Mouse (Mus musculus) liver, embryonic 15.5 days (tissue): ENCODE measurements at regions not wholly inside any gene's neighbourhood (a gene's known extent, or its start where the extent isn't known, plus 50 kb on each side); places are given as distances from the start of the nearest gene placed in this dataset.

ENCODE experiments used
- ATAC-seq: fragments of 200-750 bp; cut with Nextera tagmentation; 2 replicates; pipeline ENCODE4 v1.8.0; 2017; ENCODE audit warnings: moderate number of reproducible peaks, mild to moderate bottlenecking, moderate library complexity; ENCODE audit not compliant: insufficient read depth
- H3K27ac ChIP-seq: fragments of 300-500 bp; sonication (generic); replicated peaks from 2 replicates; pipeline ENCODE4 v1.5.1; 2015; ENCODE audit warnings: mild to moderate bottlenecking, inconsistent platforms
- H3K27me3 ChIP-seq: fragments of 300-500 bp; sonication (generic); 2 replicates; pipeline ENCODE4 v1.6.1; 2015; ENCODE audit warnings: mild to moderate bottlenecking, inconsistent platforms
- H3K36me3 ChIP-seq: fragments of 300-500 bp; sonication (generic); replicated peaks from 2 replicates; pipeline ENCODE4 v1.6.1; 2015; ENCODE audit warnings: moderate library complexity, mild to moderate bottlenecking, inconsistent platforms
- H3K4me1 ChIP-seq: fragments of 300-500 bp; sonication (generic); replicated peaks from 2 replicates; pipeline ENCODE4 v1.6.1; 2015; ENCODE audit warnings: inconsistent platforms
- H3K4me2 ChIP-seq: fragments of 300-500 bp; sonication (generic); 2 replicates; pipeline ENCODE4 v1.6.1; 2015; ENCODE audit warnings: moderate library complexity, mild to moderate bottlenecking, inconsistent platforms
- H3K4me3 ChIP-seq: fragments of 300-500 bp; sonication (generic); replicated peaks from 2 replicates; pipeline ENCODE4 v1.5.1; 2015; ENCODE audit warnings: mild to moderate bottlenecking, inconsistent platforms
- H3K9ac ChIP-seq: fragments of 300-500 bp; sonication (generic); 2 replicates; pipeline ENCODE4 v1.6.1; 2015; ENCODE audit warnings: moderate library complexity, mild to moderate bottlenecking, inconsistent platforms
- H3K9me3 ChIP-seq: fragments of 300-500 bp; sonication (generic); replicated peaks from 2 replicates; pipeline ENCODE4 v1.6.1; 2016; ENCODE audit warnings: inconsistent platforms
- WGBS: fragments of 180-500 bp; shearing (Covaris S2); methylation state at CpG from one replicate; pipeline ENCODE4 v1.1.7; 2015; ENCODE audit warnings: mixed read lengths; ENCODE audit not compliant: insufficient replicate concordance; 5-methylcytosine and 5-hydroxymethylcytosine counted together

DNA sequence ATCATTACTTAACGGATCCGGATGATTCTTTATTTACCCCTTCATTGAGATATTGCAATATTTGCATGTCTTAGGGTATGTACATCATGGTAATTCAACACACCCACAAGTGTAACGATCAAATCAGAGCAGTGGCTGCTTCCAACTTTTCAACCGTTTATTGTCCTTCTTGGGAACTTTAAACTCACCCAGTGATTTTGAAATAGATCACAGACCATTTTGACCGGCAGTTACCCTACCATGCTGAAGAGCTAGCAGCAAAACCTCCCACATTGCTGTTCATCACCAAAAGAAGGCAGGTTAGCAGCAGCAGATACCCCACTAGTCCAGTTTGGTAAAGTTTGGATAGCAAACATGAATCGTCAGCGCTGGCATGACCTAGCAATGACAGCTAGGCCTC is 130.2 kb upstream of the Nfe2l3 start:
- Histone ChIP-seq H3K4me2 (no peak overlapping the region), H3K36me3 (no peaks in the 10 kb centered on the region), H3K4me1 (peaks cover 15% of the 10 kb centered on the region), H3K9ac (no peak overlapping the region), H3K27me3 (no peaks in the 10 kb centered on the region), H3K4me3 (no peak overlapping the region), H3K9me3 (no peaks in the 10 kb centered on the region), H3K27ac (no peak overlapping the region)
- no peak for ATAC-seq
- WGBS: 67% methylated on average over 7 of the region's 7 CpGs

DNA sequence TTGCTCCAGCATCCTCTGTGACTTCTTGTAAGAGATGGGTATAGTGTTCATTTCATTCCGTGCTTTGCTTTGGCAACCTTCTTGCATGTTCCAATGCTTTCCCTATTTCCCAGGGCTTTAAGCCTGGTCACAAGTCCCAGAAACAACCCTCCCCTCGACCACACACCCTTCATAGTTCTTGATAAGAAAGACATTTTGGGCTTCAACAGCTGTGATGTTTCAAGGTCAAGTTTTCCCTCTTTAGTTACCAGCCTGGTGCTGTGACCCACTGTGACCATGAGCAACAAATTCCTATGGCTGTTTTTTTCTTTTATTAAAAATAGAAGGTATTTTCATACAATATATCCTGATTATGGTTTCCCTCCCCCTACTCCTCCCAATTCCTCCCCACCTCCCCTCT is 114.1 kb upstream of the Nfe2l3 start:
- no peak for ATAC-seq
- no peak overlapping the region for H3K9ac ChIP-seq
- H3K36me3 ChIP-seq: no peaks in the 10 kb centered on the region
- H3K4me2 ChIP-seq: no peak overlapping the region
- no peaks in the 10 kb centered on the region for H3K9me3 ChIP-seq
- H3K27ac ChIP-seq: no peak overlapping the region
- no peak overlapping the region for H3K4me3 ChIP-seq
- 40% methylated on average over 2 of the region's 2 CpGs for WGBS
- 0 out of 2 replicates have a peak, but pooled peaks cover 5% of the 10 kb centered on the region for H3K4me1 ChIP-seq
- no peaks in the 10 kb centered on the region for H3K27me3 ChIP-seq

DNA sequence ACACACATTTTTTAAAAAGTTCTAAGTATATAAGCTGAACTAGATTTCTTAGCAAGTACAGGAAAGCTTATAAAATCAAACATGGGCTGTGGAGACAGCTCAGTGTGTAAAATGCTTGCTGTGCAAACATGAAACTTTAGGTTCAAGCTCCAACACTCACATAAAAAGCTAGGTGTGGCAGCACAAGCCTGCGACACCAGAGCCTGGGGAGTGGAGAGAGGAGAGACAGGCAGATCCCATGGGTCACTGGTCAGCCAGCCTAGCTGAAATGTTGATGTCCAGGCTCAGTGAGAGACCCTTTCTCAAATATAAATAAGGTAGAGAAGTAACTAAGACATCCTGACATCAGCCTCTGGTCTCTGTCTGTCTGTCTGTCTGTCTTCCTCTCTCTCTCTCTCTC is 112.5 kb upstream of the Nfe2l3 start:
- no peak overlapping the region for H3K4me2 ChIP-seq
- ATAC-seq: no peak
- 0 out of 2 replicates have a peak, but pooled peaks cover 5% of the 10 kb centered on the region for H3K4me1 ChIP-seq
- H3K9me3 ChIP-seq: no peaks in the 10 kb centered on the region
- no peak overlapping the region for H3K4me3 ChIP-seq
- no peak overlapping the region for H3K9ac ChIP-seq
- H3K27me3 ChIP-seq: no peaks in the 10 kb centered on the region
- no peak overlapping the region for H3K27ac ChIP-seq
- H3K36me3 ChIP-seq: no peaks in the 10 kb centered on the region
- WGBS: 62% methylated on average over 1 of the region's 1 CpGs

DNA sequence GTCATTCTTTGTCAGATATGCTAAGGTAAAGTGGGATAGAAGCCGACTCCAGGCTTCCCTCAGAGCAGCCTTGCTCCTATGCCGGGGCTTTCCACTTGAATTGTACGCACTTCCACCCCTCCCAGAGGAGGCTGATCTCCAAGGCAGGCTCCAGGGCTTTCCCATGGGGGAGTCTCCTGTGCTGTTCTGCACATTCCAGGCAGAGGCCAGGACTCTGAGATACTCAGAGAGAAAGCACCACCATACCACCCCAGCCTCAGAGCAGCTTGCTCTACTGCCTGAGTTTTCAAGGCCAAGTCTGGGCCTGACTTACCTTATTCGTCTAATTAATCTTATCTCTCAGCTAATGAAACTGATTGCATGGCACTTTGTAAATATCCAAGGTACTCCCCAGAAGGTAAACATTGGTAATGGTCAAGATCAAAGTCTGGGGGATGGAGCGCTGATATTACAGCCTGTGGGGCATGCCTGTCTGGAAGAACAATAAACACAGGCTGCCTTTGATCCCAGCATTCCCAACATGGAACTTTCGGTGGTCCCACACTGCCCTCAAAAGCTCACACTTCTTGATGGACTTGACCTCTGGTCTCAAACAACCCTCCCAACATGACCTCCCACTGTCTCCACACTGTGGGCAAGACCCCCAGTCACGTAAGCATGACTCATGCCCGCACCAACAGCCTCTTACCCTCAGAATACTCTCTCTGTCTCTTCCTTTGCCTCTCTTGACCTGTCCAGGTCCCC is 111.6 kb upstream of the Nfe2l3 start:
- H3K9ac ChIP-seq: no peak overlapping the region
- no peaks in the 10 kb centered on the region for H3K36me3 ChIP-seq
- 56% methylated on average over 8 of the region's 8 CpGs for WGBS
- H3K4me3 ChIP-seq: no peak overlapping the region
- no peaks in the 10 kb centered on the region for H3K27me3 ChIP-seq
- no peak overlapping the region for H3K4me2 ChIP-seq
- ATAC-seq: no peak
- H3K4me1 ChIP-seq: 0 out of 2 replicates have a peak, but pooled peaks cover 5% of the 10 kb centered on the region
- H3K9me3 ChIP-seq: no peaks in the 10 kb centered on the region
- H3K27ac ChIP-seq: no peak overlapping the region

DNA sequence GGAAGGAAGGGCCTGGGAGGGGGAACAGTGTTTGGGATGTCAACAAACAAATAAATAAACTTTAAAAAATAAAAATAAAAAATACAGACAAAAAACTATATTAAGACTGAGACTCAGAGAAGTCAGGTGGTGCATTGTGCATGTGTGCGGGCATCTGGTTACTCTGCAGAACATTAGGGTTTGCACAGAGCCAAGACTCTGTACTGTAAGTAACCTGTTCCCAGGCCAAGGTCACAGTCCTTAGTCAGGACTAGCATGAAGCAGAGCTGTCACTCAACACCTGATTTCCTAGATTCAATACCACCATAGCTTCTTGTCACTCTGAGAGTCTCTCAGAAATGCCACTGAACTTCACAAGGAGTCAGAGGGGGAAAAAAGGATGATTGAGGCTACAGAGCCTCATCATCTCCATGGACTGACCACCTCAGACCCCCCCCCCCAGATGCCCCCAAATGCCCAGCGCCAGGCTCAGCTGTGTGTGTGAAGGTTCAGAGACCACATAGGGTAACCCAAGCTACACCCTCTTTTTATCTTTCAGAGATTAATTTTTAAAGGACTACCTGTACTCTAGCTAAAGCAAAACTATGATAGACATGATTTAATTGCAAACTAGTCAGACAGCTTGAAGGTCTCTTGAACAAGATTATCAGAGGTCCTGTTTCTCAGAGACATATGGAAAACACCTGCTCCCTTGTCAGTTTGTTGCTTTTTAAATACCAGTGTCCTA is 106.2 kb upstream of the Nfe2l3 start:
- no peak overlapping the region for H3K9ac ChIP-seq
- ATAC-seq: no peak
- WGBS: 73% methylated on average over 2 of the region's 2 CpGs
- no peaks in the 10 kb centered on the region for H3K9me3 ChIP-seq
- no peaks in the 10 kb centered on the region for H3K4me1 ChIP-seq
- H3K27ac ChIP-seq: no peak overlapping the region
- H3K27me3 ChIP-seq: no peaks in the 10 kb centered on the region
- no peaks in the 10 kb centered on the region for H3K36me3 ChIP-seq
- H3K4me2 ChIP-seq: no peak overlapping the region
- H3K4me3 ChIP-seq: no peak overlapping the region

DNA sequence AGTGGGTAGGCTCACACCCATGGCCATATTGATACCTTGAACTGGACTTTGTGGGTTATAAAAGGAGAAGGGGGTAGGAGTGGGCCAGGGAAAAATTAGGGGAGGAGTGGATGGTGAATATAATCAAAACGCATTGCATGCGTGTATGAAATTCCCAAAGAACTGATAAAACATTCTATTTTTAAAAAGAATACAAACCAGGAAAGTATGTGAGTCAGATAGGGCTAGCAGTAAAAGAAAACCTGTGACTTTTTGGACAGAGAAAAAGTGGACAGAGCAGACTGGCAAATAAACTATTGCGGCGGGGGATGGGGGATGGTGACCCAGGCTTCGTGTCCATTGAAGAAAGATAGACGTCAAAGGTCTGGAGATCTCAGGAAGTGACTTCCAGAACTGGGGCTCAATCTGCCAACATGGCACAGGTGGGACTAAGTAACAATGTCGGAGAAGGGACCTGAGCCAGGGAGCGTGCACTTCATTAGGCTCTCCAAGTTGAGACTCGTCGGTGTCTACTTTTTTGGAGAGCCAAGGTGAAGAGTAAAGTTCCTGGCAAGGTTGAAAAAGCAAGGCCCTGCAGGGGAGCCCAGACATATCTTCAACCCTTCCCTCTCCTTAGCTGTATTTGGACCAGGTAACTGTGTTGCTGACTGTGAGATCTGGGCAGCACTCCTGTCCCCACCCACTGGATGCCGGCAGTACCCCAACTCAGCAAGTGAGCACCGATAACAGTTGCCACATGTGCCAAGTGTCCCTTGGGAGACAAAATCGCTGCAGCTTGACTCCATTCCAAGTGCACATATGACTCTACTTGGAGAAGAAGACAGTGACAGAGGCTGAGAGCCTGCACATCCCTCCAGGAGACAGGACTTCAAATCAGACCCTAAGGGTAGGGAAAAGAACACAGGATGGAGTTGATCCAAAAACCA is 103.1 kb upstream of the Nfe2l3 start:
- 68% methylated on average over 13 of the region's 13 CpGs for WGBS
- H3K9me3 ChIP-seq: no peaks in the 10 kb centered on the region
- no peak overlapping the region for H3K4me3 ChIP-seq
- H3K36me3 ChIP-seq: no peaks in the 10 kb centered on the region
- ATAC-seq: no peak
- H3K4me2 ChIP-seq: no peak overlapping the region
- no peak overlapping the region for H3K27ac ChIP-seq
- H3K4me1 ChIP-seq: no peaks in the 10 kb centered on the region
- H3K9ac ChIP-seq: no peak overlapping the region
- no peaks in the 10 kb centered on the region for H3K27me3 ChIP-seq

DNA sequence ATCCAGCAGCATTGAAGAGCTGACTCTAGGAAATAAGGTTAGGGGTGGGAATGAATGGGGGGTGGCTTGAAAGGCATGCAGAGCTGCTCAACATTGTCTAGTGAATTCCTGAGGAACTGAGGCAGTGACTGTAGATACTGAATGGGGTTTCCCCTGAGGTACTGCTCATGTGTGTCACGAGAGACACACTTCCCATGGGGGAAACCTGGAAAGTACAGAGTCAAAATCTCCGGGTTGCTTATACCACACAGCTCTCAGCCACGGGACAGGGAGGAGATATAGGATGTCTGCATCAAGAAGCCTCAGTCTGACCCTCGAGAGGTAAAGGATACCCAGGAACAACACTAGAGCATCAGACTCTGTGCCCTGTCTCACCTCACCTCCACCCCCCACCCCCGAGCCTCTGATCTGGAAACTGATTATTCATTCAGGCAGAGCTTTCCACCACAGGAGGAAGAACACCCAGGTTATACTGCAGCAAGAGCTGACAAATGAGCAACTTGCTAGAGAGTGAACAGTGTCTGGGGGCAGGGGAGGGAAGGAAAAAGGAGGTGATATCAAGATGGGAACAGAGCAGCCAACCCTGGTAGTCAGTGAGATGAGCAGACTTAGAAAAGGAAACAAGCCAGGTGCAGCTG is 102.3 kb upstream of the Nfe2l3 start:
- Histone ChIP-seq H3K27me3 (no peaks in the 10 kb centered on the region), H3K4me2 (no peak overlapping the region), H3K4me3 (no peak overlapping the region), H3K9me3 (no peaks in the 10 kb centered on the region), H3K27ac (no peak overlapping the region), H3K9ac (no peak overlapping the region), H3K4me1 (no peaks in the 10 kb centered on the region), H3K36me3 (no peaks in the 10 kb centered on the region)
- 42% methylated on average over 5 of the region's 5 CpGs for WGBS
- no peak for ATAC-seq

DNA sequence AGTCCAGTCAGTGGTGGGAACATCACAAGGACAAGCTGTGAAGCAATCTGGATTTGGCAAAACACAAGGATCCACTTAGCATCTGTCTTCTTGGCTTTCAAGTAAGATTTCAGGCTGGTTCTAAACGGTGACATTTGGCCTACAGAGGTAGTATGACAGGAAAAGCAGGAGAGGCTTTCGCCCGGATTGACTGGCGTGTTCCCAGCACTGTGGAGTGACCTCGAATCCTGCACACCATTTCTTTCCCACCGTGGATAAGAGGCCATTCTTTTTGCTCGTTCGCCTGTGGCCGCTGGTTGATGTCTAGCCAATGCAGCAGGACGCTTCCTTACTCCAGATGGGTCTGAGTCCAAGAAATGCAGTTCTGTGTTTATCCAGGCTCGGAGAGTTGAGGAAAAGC is 99.6 kb upstream of the Nfe2l3 start:
- Histone ChIP-seq H3K27ac (no peak overlapping the region), H3K9ac (no peak overlapping the region), H3K4me3 (no peak overlapping the region), H3K36me3 (no peaks in the 10 kb centered on the region), H3K4me1 (no peaks in the 10 kb centered on the region), H3K4me2 (no peak overlapping the region), H3K9me3 (no peaks in the 10 kb centered on the region), H3K27me3 (no peaks in the 10 kb centered on the region)
- WGBS: 67% methylated on average over 11 of the region's 11 CpGs
- no peak for ATAC-seq

DNA sequence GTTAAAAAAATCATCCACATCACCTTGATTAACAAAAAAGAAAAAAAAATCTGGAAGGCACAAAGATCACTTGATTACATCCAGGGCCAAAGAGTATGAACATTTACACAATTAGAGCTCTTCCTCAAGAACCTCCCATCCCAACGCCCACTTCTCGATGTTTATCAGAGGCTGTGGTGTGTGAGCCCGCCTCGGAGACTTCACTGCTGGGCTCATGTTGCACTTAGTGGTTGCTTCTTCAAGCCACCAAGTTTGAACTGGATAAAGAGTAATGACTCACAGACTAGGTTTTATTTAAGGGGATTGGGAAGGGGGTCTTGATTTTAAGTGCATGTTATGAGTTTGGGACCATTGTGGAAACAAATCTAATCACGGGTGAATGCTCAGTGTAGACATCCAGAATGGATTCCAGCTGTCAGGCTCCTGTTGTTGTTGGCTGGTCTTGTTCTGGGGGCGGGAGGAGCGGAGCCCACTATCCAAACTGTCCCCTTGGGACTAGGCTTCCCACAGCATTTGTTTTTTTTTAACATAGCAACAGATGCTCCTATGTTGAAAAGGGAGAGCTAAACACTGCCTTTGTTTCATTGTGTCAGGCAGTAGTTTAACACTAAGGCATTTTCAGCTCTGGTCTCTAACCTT is 98.6 kb upstream of the Nfe2l3 start:
- no peaks in the 10 kb centered on the region for H3K4me1 ChIP-seq
- 42% methylated on average over 7 of the region's 7 CpGs for WGBS
- no peak overlapping the region for H3K9ac ChIP-seq
- ATAC-seq: no peak
- H3K27me3 ChIP-seq: no peaks in the 10 kb centered on the region
- H3K9me3 ChIP-seq: no peaks in the 10 kb centered on the region
- H3K4me2 ChIP-seq: no peak overlapping the region
- H3K4me3 ChIP-seq: no peak overlapping the region
- no peak overlapping the region for H3K27ac ChIP-seq
- no peaks in the 10 kb centered on the region for H3K36me3 ChIP-seq

DNA sequence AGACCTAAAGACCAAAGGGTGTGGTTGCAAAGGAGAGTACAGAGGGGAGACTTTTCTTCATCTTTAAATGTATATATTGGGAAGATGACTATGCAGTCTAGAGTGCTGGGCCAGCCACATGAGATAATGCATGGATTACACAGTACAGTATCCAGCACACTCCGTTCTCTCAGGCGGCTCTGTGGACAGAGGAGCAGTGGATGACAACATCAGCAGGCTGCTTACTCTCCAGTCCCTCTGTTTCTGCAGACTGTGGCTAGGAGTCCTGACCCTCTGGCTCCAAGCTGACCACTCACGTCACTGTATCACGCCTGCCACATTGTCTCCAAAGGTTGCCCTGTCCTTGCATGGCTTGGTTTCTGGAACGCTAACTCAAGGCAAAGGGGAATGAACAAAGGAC is 97.2 kb upstream of the Nfe2l3 start:
- Histone ChIP-seq H3K9me3 (no peaks in the 10 kb centered on the region), H3K4me1 (no peaks in the 10 kb centered on the region), H3K36me3 (no peaks in the 10 kb centered on the region), H3K27ac (no peak overlapping the region), H3K4me3 (no peak overlapping the region), H3K27me3 (no peaks in the 10 kb centered on the region; the same call in 1 of the 2 replicates), H3K9ac (no peak overlapping the region), H3K4me2 (no peak overlapping the region)
- no peak for ATAC-seq
- WGBS: 71% methylated on average over 5 of the region's 5 CpGs
